Mouse (Mus musculus) lung, adult 2 months (tissue): ENCODE measurements around the gene Cdh12. TPM values are rescaled to one million over a fixed set of nuclear protein-coding genes. Genes with fewer than 3 reads are reported as not detected.
"Not testable (repeated sequence)": the region's sequence is repeated elsewhere in the genome, so short reads cannot be mapped to it uniquely, and the experiment has no call there.

Experiments
- DNase-seq: peaks from one replicate; pipeline ENCODE4 v3.0.0; 2022
- H3K4me1 ChIP-seq: fragments of 200-500 bp; 2 replicates; pipeline ENCODE4 v1.6.1; 2011; ENCODE audit warnings: low read length; ENCODE audit not compliant: control insufficient read depth, insufficient read depth
- H3K4me3 ChIP-seq: fragments of 200-500 bp; replicated peaks from 2 replicates; pipeline ENCODE3; 2011; ENCODE audit warnings: low read depth, mild to moderate bottlenecking, control low read depth, low read length; ENCODE audit errors: extremely low read depth
- CTCF ChIP-seq: fragments of 200-500 bp; IDR thresholded peaks from 2 replicates; pipeline ENCODE4 v1.5.1; 2011; ENCODE audit warnings: mild to moderate bottlenecking, low read length, control low read depth; ENCODE audit not compliant: insufficient read depth
- POLR2A ChIP-seq: fragments of 200-500 bp; IDR thresholded peaks from 2 replicates; pipeline ENCODE4 v1.6.1; 2011; ENCODE audit warnings: low read depth, mild to moderate bottlenecking, control low read depth, low read length, borderline replicate concordance; ENCODE audit errors: extremely low read depth
- WGBS: fragments of 180-500 bp; shearing (Covaris S2); methylation state at CpG from one replicate; pipeline ENCODE4 v1.1.7; 2018; 5-methylcytosine and 5-hydroxymethylcytosine counted together
- polyA plus RNA-seq: library from polyadenylated mRNA; depleted of rRNA; stranded (reverse); fragments of >200 nt; gene quantifications from 2 replicates; pipeline ENCODE4 v1.2.3, GENCODE M21; 2012

The Cdh12 gene
- polyA plus RNA-seq, 1 experiment = not detected

- no peak for DNase-seq
- no peaks in the 10 kb centered on the region for H3K4me1 ChIP-seq
- H3K4me3 ChIP-seq = no peak overlapping the region
- TF ChIP-seq POLR2A (no peak), CTCF (no peak)
Measured at GRCm38 (mm10) chr15:21343853-21344252, 894.8 kb downstream of the Cdh12 start.

GRCm38 (mm10) chr15:21344323-21344722, 895.3 kb downstream of the Cdh12 start:
- 41% methylated on average over 2 of the region's 2 CpGs for WGBS
- TF ChIP-seq POLR2A = no peak
- TF ChIP-seq CTCF = no peak
- no peak overlapping the region for H3K4me3 ChIP-seq
- H3K4me1 ChIP-seq = no peaks in the 10 kb centered on the region
- no peak for DNase-seq

DNA sequence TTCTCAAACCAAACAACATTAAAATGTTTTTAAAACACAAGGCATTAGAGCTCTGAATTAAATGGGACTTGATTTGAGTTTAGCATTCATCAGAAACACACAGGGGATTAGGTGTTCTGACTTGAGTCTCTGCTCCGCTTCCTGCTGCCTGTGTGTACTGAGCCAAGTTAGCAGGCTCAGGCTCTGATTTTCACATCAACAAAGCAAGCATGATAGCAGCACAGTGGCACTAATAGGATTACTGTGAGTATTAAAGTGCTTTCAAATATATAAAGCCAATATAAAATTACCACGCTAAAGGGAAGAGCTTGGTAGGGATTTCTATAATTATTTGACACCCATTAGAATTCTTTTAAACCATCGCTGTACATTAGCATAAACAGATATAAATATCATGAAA, 895.7 kb downstream of the Cdh12 start:
- DNase-seq = no peak
- WGBS = 67% methylated on average over 3 of the region's 3 CpGs
- Histone ChIP-seq H3K4me3 (no peak overlapping the region), H3K4me1 (no peaks in the 10 kb centered on the region)
- TF ChIP-seq POLR2A = no peak
- no peak for TF ChIP-seq CTCF

- DNase-seq = no peak
- WGBS = 75% methylated on average over 5 of the region's 5 CpGs
- no peak overlapping the region for H3K4me3 ChIP-seq
- H3K4me1 ChIP-seq = no peaks in the 10 kb centered on the region
- TF ChIP-seq POLR2A (no peak), CTCF (no peak)
Measured at GRCm38 (mm10) chr15:21355356-21356101, 906.5 kb downstream of the Cdh12 start.

DNA sequence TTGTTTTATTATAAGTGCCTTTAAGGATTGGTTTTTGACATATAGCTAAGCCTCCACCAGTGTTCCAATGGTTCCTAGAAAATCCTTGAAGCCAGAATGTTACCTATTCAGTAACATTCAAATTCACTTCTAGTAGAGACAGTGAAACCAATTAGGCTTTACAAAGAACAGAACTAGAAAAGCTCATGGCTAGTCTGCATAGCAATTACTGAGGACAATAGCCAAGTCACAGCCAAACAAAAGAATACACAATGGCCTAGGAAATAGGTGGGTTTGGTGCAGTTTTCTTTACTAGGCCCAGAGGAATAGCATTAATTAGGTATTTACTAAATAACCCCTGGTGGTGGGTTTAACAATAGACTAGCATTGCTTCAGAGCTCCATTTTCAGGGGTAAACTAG, 917.3 kb downstream of the Cdh12 start:
- DNase-seq = no peak
- TF ChIP-seq POLR2A (no peak), CTCF (no peak)
- no peaks in the 10 kb centered on the region for H3K4me1 ChIP-seq
- H3K4me3 ChIP-seq = no peak overlapping the region

- no peaks in the 10 kb centered on the region for H3K4me1 ChIP-seq
- WGBS = 69% methylated on average over 5 of the region's 5 CpGs
- TF ChIP-seq POLR2A (no peak), CTCF (no peak)
- no peak for DNase-seq
- H3K4me3 ChIP-seq = no peak overlapping the region
Measured at GRCm38 (mm10) chr15:21375460-21375859, 926.4 kb downstream of the Cdh12 start.

DNA sequence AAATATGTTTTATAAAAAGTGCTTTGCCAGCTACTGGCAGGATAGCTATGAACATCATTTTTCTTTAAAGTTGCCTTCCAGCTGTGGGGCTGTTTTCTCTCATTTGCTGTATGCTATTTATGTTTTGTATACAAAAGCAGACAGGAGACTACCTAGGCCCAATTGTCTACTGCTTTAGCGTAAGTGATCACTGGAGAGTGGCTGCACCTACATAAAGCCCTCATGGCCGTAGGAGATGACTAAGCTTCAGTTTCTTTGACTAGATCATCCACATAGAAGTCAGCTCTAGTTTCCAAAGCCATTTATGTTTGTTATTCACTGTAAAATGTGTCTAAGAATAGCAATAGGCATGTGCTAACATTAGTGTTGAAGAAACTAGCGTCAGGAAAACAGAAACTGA, 926.8 kb downstream of the Cdh12 start:
- no peak overlapping the region for H3K4me3 ChIP-seq
- TF ChIP-seq POLR2A (no peak), CTCF (no peak)
- H3K4me1 ChIP-seq = no peaks in the 10 kb centered on the region
- no peak for DNase-seq
- 63% methylated on average over 3 of the region's 3 CpGs for WGBS

DNA sequence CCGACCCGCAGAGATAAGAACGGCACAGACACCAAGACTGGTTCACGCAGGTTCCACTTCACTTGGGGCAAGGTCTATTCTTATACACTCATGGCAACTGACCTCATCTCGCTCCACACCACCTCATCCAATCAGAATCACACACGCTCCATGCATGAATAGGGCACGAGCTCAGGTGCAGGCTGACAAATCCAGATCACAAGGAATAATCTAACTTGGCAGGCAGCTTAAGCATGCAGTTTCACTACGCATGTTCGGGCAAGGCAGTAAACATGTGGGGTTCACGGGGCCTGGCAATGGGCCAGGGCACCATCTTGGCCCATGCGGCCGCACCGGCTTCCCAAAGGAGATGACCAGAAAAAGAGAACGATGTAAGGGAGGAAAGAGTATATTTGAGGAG, 942.4 kb downstream of the Cdh12 start:
- 77% methylated on average over 14 of the region's 14 CpGs for WGBS
- DNase-seq, H3K4me3 ChIP-seq, H3K4me1 ChIP-seq: not testable (repeated sequence)

- TF ChIP-seq POLR2A = no peak
- no peak for TF ChIP-seq CTCF
Measured at GRCm38 (mm10) chr15:21393080-21393479, 944.0 kb downstream of the Cdh12 start.

DNA sequence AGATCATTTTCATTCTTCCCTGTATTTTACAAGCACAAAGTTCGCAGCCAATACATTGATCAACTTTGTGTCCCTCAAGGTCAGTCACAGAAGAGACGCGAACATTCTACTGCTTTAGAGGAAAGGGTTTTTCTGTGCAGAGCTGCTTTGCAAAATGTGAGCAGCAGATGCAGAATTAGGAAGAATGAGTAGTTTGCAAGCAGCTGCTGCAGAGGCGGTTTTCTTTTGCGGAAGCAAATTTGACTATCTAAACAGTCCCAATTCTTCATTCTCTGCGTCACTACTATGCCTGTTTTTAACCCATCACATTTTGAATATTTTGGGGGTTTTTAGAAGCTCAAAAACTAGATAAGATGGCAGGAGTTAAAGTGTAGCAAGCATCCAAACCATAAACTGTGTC, 956.1 kb downstream of the Cdh12 start:
- no peak for DNase-seq
- no peak for TF ChIP-seq CTCF
- no peak for TF ChIP-seq POLR2A
- Histone ChIP-seq H3K4me3 (no peak overlapping the region), H3K4me1 (no peaks in the 10 kb centered on the region)
- 65% methylated on average over 6 of the region's 6 CpGs for WGBS

More at GRCm38 (mm10) chr15:21393080-21393479, 944.0 kb downstream of the Cdh12 start:
- WGBS = 81% methylated on average over 3 of the region's 3 CpGs
- Histone ChIP-seq H3K4me1 (no peaks in the 10 kb centered on the region), H3K4me3 (no peak overlapping the region)
- no peak for DNase-seq
